ENCODE assay signal across 17 mouse cellular contexts in the genomic region with DNA sequence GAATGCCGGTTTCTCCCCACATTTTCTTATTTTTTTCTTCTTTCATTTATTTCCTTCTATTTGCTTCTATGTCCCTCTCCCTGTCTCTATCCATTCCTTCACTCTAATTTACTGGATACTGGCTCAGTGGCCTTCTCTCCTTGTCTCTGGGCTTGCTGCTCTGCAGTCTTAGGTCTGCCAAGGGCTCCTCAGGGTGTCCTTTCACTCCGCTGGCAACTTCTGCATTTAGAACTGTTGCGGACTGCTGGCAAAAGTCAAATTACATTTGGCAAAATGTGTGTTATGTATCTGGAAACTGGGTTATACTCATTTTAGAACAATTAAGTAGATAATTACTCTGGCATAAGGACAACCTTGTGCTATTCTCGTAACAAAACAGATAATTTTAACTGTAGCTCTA.
DNase-seq lines count a peak whose midpoint lies in the region; ATAC-seq and TF ChIP-seq lines count a peak whose summit lies in the region.
"Had no signal": no experiment of that assay in that cellular context is flagged by ENCODE, and none has a peak within 500 bp of the region (broad histone marks: within the 10 kb centered on the region; RNA-seq: fewer than 3 reads in every experiment).

No protein-coding gene starts in this region.

- H3K27me3 ChIP-seq in neural tube, embryonic 14.5 days (ENCODE audit: control insufficient read depth, insufficient read depth, low read length) = no peaks in the 10 kb centered on the region
- H3K27me3 ChIP-seq in cerebellum, adult 2 months (ENCODE audit: control insufficient read depth, insufficient read depth, low read length) = no peaks in the 10 kb centered on the region
- H3K27me3 ChIP-seq: lung, embryonic 15.5 days; midbrain, embryonic 15.5 days; stomach, embryonic 15.5 days had no signal

- no peak overlapping the region for H3K27ac ChIP-seq in neural tube, embryonic 14.5 days (ENCODE audit: low read depth, low read length)
- no peak overlapping the region for H3K27ac ChIP-seq in cerebellum, adult 2 months (ENCODE audit: insufficient read depth, low read length)
- H3K27ac ChIP-seq: lung, embryonic 15.5 days; midbrain, embryonic 15.5 days; stomach, embryonic 15.5 days had no signal

- no peak overlapping the region for H3K9ac ChIP-seq in neural tube, embryonic 14.5 days (replicated peaks; ENCODE audit: low read depth, low read length)
- H3K9ac ChIP-seq: lung, embryonic 15.5 days; midbrain, embryonic 15.5 days; stomach, embryonic 15.5 days had no signal

- no peak for TF ChIP-seq POLR2A in cerebellum, adult 2 months (IDR thresholded peaks at IDR 0.05; ENCODE audit: borderline replicate concordance, insufficient read depth, low read length)

- H3K36me3 ChIP-seq in neural tube, embryonic 14.5 days (ENCODE audit: control insufficient read depth, insufficient read depth, low read length) = no peaks in the 10 kb centered on the region
- H3K36me3 ChIP-seq: G1E; lung, embryonic 15.5 days; midbrain, embryonic 15.5 days; stomach, embryonic 15.5 days had no signal

- H3K4me1 ChIP-seq in neural tube, embryonic 14.5 days (ENCODE audit: control insufficient read depth, insufficient read depth, low read length) = no peaks in the 10 kb centered on the region
- H3K4me1 ChIP-seq in cerebellum, adult 2 months (ENCODE audit: control insufficient read depth, insufficient read depth, low read length) = no peaks in the 10 kb centered on the region
- H3K4me1 ChIP-seq: lung, embryonic 15.5 days; midbrain, embryonic 15.5 days; stomach, embryonic 15.5 days had no signal

- H3K4me2 ChIP-seq in neural tube, embryonic 14.5 days (ENCODE audit: low read depth, low read length) = no peak overlapping the region
- H3K4me2 ChIP-seq: lung, embryonic 15.5 days; midbrain, embryonic 15.5 days; stomach, embryonic 15.5 days had no signal

- TF ChIP-seq CTCF in cerebellum, adult 2 months (IDR thresholded peaks at IDR 0.05; ENCODE audit: borderline replicate concordance, insufficient read depth, low read depth, low read length) = no peak

- 0 out of 2 replicates have a peak, but pooled peaks have one; percentile 31 for ATAC-seq in neural tube, embryonic 14.5 days (ENCODE audit: low read depth)
- ATAC-seq: intestine, postnatal 0 days; midbrain, embryonic 15.5 days had no signal

- no peak overlapping the region for H3K4me3 ChIP-seq in neural tube, embryonic 14.5 days (ENCODE audit: low read depth, low read length)
- H3K4me3 ChIP-seq in cerebellum, adult 2 months (replicated peaks; ENCODE audit: insufficient read depth, low read depth, low read length) = no peak overlapping the region
- H3K4me3 ChIP-seq: lung, embryonic 15.5 days; midbrain, embryonic 15.5 days; stomach, embryonic 15.5 days had no signal

- H3K9me3 ChIP-seq in neural tube, embryonic 14.5 days (ENCODE audit: control insufficient read depth, low read length) = no peaks in the 10 kb centered on the region
- H3K9me3 ChIP-seq: G1E; lung, embryonic 15.5 days; midbrain, embryonic 15.5 days; stomach, embryonic 15.5 days had no signal

- peak; percentile 16 for DNase-seq in heart, adult 8-10 months (ENCODE audit: low spot score)
- DNase-seq in heart, postnatal 4 days = no peak
- DNase-seq in neural tube, embryonic 10.5 days (ENCODE audit: extremely low spot score, low spot score) = no peak
- peak; percentile 37 to 76 for DNase-seq in cerebellum, adult 2 months
- peak; percentile 10 for DNase-seq in skeletal muscle tissue, adult 2 months (ENCODE audit: low read depth, low spot score)
- DNase-seq in thymus, postnatal 0 days (ENCODE audit: low spot score) = no peak
- DNase-seq in frontal cortex, postnatal 14 days (ENCODE audit: low spot score in 2 of 2) = no peak
- DNase-seq: adrenal gland, postnatal 25 days; kidney, postnatal 14 days; layer of hippocampus, adult 9-11 months; thymus, postnatal 14 days had no signal

- 68% methylated on average over 4 of the region's 4 CpGs for WGBS in neural tube, embryonic 14.5 days
- 9% methylated on average over 4 of the region's 4 CpGs for WGBS in cerebellum, adult 2 months

Comparison
In these comparisons a context has a peak if more than half of its experiments do, and no peak if none do; other contexts are left out.
1. DNase-seq: peak in heart, adult 8-10 months (single experiment), cerebellum, adult 2 months (2 of 2) and skeletal muscle tissue, adult 2 months (single experiment); none in heart, postnatal 4 days (single experiment), neural tube, embryonic 10.5 days (single experiment), thymus, postnatal 0 days (single experiment) and frontal cortex, postnatal 14 days (0 of 2).